ENCODE assay signal across 46 mouse cellular contexts in genomic region chr7:131162251-131162650, GRCm38 (mm10). TPM values are rescaled to one million over a fixed set of nuclear protein-coding genes. Genes with fewer than 3 reads are reported as not detected.
"Had no signal": no experiment of that assay in that cellular context is flagged by ENCODE, and none has a peak within 500 bp of the region (broad histone marks: within the 10 kb centered on the region; RNA-seq: fewer than 3 reads in every experiment).

No protein-coding gene starts in this region.

- H3K27ac ChIP-seq: limb, embryonic 10.5 days; limb, embryonic 12.5 days; limb, embryonic 13.5 days; limb, embryonic 15.5 days; liver, embryonic 12.5 days; liver, embryonic 13.5 days; liver, embryonic 14.5 days; liver, embryonic 15.5 days; lung, embryonic 15.5 days; macrophage; midbrain, embryonic 10.5 days; midbrain, embryonic 12.5 days; midbrain, embryonic 13.5 days; midbrain, embryonic 15.5 days had no signal

- H3K36me3 ChIP-seq: limb, embryonic 10.5 days; limb, embryonic 12.5 days; limb, embryonic 13.5 days; limb, embryonic 15.5 days; liver, embryonic 12.5 days; liver, embryonic 13.5 days; liver, embryonic 15.5 days; lung, embryonic 15.5 days; midbrain, embryonic 10.5 days; midbrain, embryonic 12.5 days; midbrain, embryonic 13.5 days; midbrain, embryonic 15.5 days had no signal

- H3K9me3 ChIP-seq: limb, embryonic 10.5 days; limb, embryonic 12.5 days; limb, embryonic 13.5 days; limb, embryonic 15.5 days; liver, embryonic 12.5 days; liver, embryonic 13.5 days; liver, embryonic 15.5 days; lung, embryonic 15.5 days; megakaryocyte, embryonic 14.5 days; midbrain, embryonic 10.5 days; midbrain, embryonic 12.5 days; midbrain, embryonic 13.5 days; midbrain, embryonic 15.5 days had no signal

- H3K4me3 ChIP-seq: limb, embryonic 10.5 days; limb, embryonic 12.5 days; limb, embryonic 13.5 days; limb, embryonic 15.5 days; liver, embryonic 12.5 days; liver, embryonic 13.5 days; liver, embryonic 15.5 days; lung, embryonic 15.5 days; megakaryocyte, embryonic 14.5 days; midbrain, embryonic 10.5 days; midbrain, embryonic 12.5 days; midbrain, embryonic 13.5 days; midbrain, embryonic 15.5 days; myocyte had no signal

- H3K27me3 ChIP-seq: limb, embryonic 12.5 days; limb, embryonic 13.5 days; limb, embryonic 15.5 days; liver, embryonic 12.5 days; liver, embryonic 13.5 days; liver, embryonic 15.5 days; lung, embryonic 15.5 days; megakaryocyte, embryonic 14.5 days; midbrain, embryonic 12.5 days; midbrain, embryonic 13.5 days; midbrain, embryonic 15.5 days had no signal

- DNase-seq: left cerebral cortex, postnatal 4 days; liver; liver, embryonic 13.5 days; liver, postnatal 0 days; lung, adult 18-20 months; lung, adult 2 months; lung, embryonic 14.5 days; lung, postnatal 10 days; lung, postnatal 14 days; lung, postnatal 36 days; lung, postnatal 4 days; midbrain, embryonic 14.5 days had no signal

- H3K4me1 ChIP-seq: limb, embryonic 10.5 days; limb, embryonic 12.5 days; limb, embryonic 13.5 days; limb, embryonic 15.5 days; liver, embryonic 12.5 days; liver, embryonic 13.5 days; liver, embryonic 15.5 days; lung, embryonic 15.5 days; megakaryocyte, embryonic 14.5 days; midbrain, embryonic 10.5 days; midbrain, embryonic 12.5 days; midbrain, embryonic 13.5 days; midbrain, embryonic 15.5 days had no signal

RNA-seq across cellular contexts. Expression of gene 5430419D17Rik, which starts 12.0 kb away (rescaled TPM):
- total RNA-seq: left cerebral cortex, adult 8-10 months; left cerebral cortex, postnatal 14 days; left cerebral cortex, postnatal 25 days; left cerebral cortex, postnatal 36 days; liver, adult 2 months; megakaryocyte progenitor cell, adult 5-6 weeks; megakaryocyte, adult 5-6 weeks; megakaryocyte-erythroid progenitor cell, adult 5-6 weeks; monocyte, adult 5-6 weeks had no signal
- polyA plus RNA-seq: limb, embryonic 10.5 days; limb, embryonic 11.5 days; limb, embryonic 12.5 days; limb, embryonic 13.5 days; liver, adult 2 months; liver, embryonic 11.5 days; liver, embryonic 12.5 days; liver, embryonic 13.5 days; liver, embryonic 14.5 days; liver, embryonic 15.5 days; liver, embryonic 16.5 days; liver, postnatal 0 days; lung, embryonic 14.5 days; lung, embryonic 15.5 days; macrophage; midbrain, embryonic 10.5 days; midbrain, embryonic 11.5 days; midbrain, embryonic 12.5 days; midbrain, embryonic 13.5 days; midbrain, embryonic 14.5 days; midbrain, embryonic 15.5 days; midbrain, embryonic 16.5 days; midbrain, postnatal 0 days had no signal

RNA-seq across cellular contexts. Expression of gene 4933402N03Rik, which starts 16.1 kb away (rescaled TPM):
- total RNA-seq: left cerebral cortex, adult 8-10 months; left cerebral cortex, postnatal 10 days; left cerebral cortex, postnatal 14 days; left cerebral cortex, postnatal 25 days; left cerebral cortex, postnatal 36 days; left cerebral cortex, postnatal 4 days; liver, adult 2 months; megakaryocyte progenitor cell, adult 5-6 weeks; megakaryocyte, adult 5-6 weeks; megakaryocyte-erythroid progenitor cell, adult 5-6 weeks; midbrain, postnatal 0 days; monocyte, adult 5-6 weeks had no signal
- polyA plus RNA-seq: limb, embryonic 10.5 days; limb, embryonic 11.5 days; limb, embryonic 12.5 days; limb, embryonic 13.5 days; limb, embryonic 14.5 days; limb, embryonic 15.5 days; liver, adult 2 months; liver, embryonic 11.5 days; liver, embryonic 12.5 days; liver, embryonic 13.5 days; liver, embryonic 14.5 days; liver, embryonic 15.5 days; liver, embryonic 16.5 days; liver, postnatal 0 days; lung, adult 2 months; lung, embryonic 14.5 days; lung, embryonic 15.5 days; lung, embryonic 16.5 days; lung, postnatal 0 days; macrophage; midbrain, embryonic 10.5 days; midbrain, embryonic 11.5 days; midbrain, embryonic 12.5 days; midbrain, embryonic 13.5 days; midbrain, embryonic 14.5 days; midbrain, embryonic 15.5 days; midbrain, embryonic 16.5 days; midbrain, postnatal 0 days; myocyte had no signal
